Mouse (Mus musculus): ENCODE measurements around the gene Isg15. TPM values are rescaled to one million over a fixed set of nuclear protein-coding genes. Genes with fewer than 3 reads are reported as not detected.

Gene Isg15
- polyA plus RNA-seq, 1 experiment from 2014 or later: 0.38 TPM

DNA sequence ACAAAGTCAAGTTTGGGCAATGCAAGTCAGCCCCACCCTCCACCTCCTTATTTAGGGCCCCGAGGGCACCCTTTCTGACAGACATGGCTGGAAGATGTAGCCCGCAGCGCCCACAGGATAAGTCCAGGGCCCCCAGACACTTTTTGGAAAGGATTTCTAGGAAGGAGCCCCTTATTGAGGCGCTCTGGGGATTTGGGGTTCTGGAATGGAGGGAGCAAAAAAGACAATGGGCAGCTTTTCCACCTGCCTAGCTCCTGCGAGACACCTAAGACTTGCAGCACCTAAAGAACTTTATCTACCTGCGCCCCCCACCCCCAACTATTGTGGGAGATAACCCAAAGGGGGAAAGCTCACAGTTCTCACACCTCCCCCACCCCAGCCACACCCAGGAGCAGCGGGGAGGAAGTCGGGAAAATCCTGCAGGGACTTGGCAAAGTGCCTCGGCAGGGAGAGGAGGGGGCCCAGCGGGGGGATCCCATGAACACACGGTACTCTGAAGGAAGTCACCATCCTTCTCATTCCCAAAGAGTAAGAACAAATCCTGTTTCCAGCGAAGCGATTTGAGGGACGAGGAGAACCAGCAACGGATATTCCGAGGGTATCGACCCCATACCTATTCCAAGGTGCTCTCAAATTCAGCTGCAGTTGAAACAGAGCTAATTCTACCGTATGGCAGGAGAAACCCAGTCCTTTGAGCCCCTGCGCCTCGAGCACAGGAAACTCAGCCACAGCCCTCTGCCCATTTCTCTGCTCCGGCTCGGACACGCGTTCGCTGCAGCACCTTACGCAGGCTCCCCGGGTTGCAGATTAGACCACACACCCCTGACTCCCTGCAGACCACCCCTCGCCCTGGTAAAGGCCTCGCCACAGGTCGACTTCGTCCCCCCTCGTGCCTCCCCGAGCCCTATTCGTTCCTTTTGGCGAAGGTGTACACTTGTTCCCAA, 4.4 kb downstream of the Isg15 start:
- Histone ChIP-seq H3K9me3 (no peaks in the 10 kb centered on the region), H3K4me1 (peaks cover 69% of the 10 kb centered on the region), H3K27me3 (ENCODE audit: poor library complexity, severe bottlenecking) (no peaks in the 10 kb centered on the region), H3K36me3 (replicated peaks) (peaks cover 43% of the 10 kb centered on the region), H3K27ac (peak overlapping the region; percentile 96), H3K4me3 (peak overlapping the region; percentile 92)
- DNase-seq (ENCODE audit: extremely low spot score, low spot score): peak; percentile 40
- 4% methylated on average over 35 of the region's 35 CpGs for WGBS

DNA sequence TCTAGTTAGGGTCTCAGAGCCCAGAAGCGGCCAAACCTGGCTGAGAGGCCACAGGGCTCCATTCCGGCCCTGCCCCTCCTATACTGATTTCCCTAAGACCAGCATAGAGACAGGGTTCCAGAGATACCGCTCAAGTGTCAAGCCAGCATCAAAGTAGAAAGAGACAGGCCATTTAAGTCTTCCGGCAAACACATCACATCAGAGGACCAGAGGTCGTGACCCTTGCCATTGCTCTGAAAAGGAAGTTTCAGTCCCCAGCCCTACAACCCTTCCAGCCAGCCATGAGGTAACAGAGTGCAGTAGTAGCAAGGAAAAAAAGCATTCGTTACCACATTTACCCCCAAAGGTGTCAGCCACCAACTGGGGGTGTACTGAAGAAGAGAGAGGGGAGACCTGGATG, 6.3 kb downstream of the Isg15 start:
- Histone ChIP-seq H3K4me1 (peaks cover 88% of the 10 kb centered on the region), H3K4me3 (peak overlapping the region; percentile 92; the same call in 1 of the 2 replicates), H3K27me3 (ENCODE audit: poor library complexity, severe bottlenecking) (no peaks in the 10 kb centered on the region), H3K9me3 (no peaks in the 10 kb centered on the region), H3K27ac (0 out of 2 replicates have a peak overlapping the region, but pooled peaks have one; percentile 40), H3K36me3 (replicated peaks) (peaks cover 61% of the 10 kb centered on the region)
- DNase-seq (ENCODE audit: extremely low spot score, low spot score): no peak
- WGBS: 29% methylated on average over 6 of the region's 6 CpGs

- Histone ChIP-seq H3K36me3 (replicated peaks) (peaks cover 61% of the 10 kb centered on the region), H3K9me3 (no peaks in the 10 kb centered on the region), H3K27ac (0 out of 2 replicates have a peak overlapping the region, but pooled peaks have one; percentile 56), H3K4me1 (peaks cover 92% of the 10 kb centered on the region), H3K4me3 (peak overlapping the region; percentile 92; the same call in 1 of the 2 replicates), H3K27me3 (ENCODE audit: poor library complexity, severe bottlenecking) (no peaks in the 10 kb centered on the region)
- no peak for DNase-seq (ENCODE audit: extremely low spot score, low spot score)
- 71% methylated on average over 5 of the region's 5 CpGs for WGBS
Observed at GRCm38 (mm10) chr4:156193906-156194305, 6.7 kb downstream of the Isg15 start.

DNA sequence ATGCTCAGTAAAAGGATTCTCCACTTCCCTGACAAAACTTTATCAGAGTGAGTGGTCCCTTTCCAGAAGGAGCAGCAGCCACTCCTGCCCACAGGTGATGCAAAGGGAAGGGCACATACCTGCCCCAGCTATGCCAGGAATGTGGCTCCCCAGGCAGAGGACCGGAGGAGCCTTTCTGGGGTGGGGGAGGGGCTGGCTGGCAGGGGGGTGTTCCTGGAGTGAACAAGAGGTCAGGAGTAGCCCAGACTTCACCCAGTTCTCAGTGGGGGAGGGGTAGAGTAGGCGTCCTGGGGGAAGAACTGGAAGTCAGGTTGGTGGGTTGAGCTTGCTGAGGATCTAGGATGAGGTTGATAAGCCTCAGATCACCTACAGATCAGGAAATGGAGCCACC, 7.4 kb downstream of the Isg15 start:
- no peak for DNase-seq (ENCODE audit: extremely low spot score, low spot score)
- 22% methylated on average over 2 of the region's 2 CpGs for WGBS
- Histone ChIP-seq H3K36me3 (replicated peaks) (peaks cover 61% of the 10 kb centered on the region), H3K9me3 (no peaks in the 10 kb centered on the region), H3K27ac (peak overlapping the region; percentile 56; the same call in 1 of the 2 replicates), H3K27me3 (ENCODE audit: poor library complexity, severe bottlenecking) (no peaks in the 10 kb centered on the region), H3K4me1 (peaks cover 93% of the 10 kb centered on the region), H3K4me3 (peak overlapping the region; percentile 92)

- Histone ChIP-seq H3K4me3 (peak overlapping the region; percentile 92), H3K36me3 (replicated peaks) (peaks cover 66% of the 10 kb centered on the region), H3K9me3 (no peaks in the 10 kb centered on the region), H3K27me3 (ENCODE audit: poor library complexity, severe bottlenecking) (no peaks in the 10 kb centered on the region), H3K27ac (peak overlapping the region; percentile 56), H3K4me1 (peaks cover 93% of the 10 kb centered on the region)
- DNase-seq (ENCODE audit: extremely low spot score, low spot score): no peak
- WGBS: 59% methylated on average over 8 of the region's 8 CpGs
Observed at GRCm38 (mm10) chr4:156192421-156193199, 8.0 kb downstream of the Isg15 start.

DNA sequence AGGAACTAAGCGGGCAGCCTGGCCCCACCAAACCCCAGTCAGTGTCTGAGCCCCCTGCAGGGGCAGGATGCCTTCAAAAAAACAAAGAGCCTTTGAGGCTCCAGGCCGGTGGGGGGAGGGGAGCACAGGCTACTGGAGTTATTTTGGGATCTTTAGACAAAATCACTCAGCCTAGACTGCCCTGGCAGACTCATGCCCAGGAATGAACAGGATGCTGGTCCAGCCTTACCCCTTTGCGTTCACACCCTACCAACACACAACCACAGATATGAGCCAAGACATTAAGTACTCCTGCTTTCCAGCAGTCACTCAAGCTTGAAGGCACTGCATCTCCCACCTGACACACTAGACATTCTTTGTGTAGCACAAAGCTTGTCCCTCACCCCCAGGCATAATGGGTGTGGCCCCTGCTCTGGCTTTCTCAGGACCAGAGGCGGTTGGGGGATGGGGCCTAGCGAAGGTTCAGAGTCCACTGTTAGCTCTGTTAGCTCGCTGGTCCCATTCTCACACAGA, 11.8 kb downstream of the Isg15 start:
- Histone ChIP-seq H3K9me3 (no peaks in the 10 kb centered on the region), H3K4me1 (peaks cover 99% of the 10 kb centered on the region), H3K27ac (peak overlapping the region; percentile 89), H3K36me3 (replicated peaks) (peaks cover 82% of the 10 kb centered on the region), H3K4me3 (peak overlapping the region; percentile 52), H3K27me3 (ENCODE audit: poor library complexity, severe bottlenecking) (no peaks in the 10 kb centered on the region)
- DNase-seq (ENCODE audit: extremely low spot score, low spot score): peak; percentile 72
- WGBS: 1% methylated on average over 6 of the region's 6 CpGs

DNA sequence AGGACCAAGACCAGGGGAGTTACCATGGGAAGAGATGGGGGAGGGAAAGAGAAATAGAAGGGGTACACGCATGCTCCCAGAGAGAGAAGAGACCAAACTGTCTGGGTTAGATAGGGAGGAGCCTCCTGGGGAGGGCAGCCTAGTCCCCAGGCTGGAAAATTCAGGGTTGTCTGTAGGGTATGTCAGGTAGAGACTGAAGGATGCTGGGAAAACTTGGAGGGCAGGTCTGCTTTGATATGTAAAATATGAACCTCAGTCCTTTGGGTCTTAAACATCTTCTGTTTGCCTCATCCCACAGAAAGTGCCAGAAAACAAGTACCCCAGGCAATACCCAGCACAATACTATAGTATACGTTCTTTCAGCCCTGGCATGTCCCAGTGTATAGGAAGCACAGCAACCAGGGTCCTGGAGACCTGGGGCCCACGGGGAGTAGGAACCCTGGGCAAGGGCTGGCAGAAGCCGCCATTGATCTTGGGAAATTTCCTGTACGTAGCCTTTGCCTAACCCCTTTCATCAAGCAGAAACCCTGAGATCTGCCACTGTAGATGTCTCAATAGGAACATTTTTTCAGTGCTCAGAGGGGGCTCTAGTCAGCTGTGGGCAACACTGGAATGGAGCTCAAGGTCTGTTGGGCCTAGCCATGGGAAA, 12.3 kb downstream of the Isg15 start:
- H3K4me1 ChIP-seq: peaks cover 99% of the 10 kb centered on the region
- H3K9me3 ChIP-seq: no peaks in the 10 kb centered on the region
- peak overlapping the region; percentile 52 for H3K4me3 ChIP-seq
- peaks cover 82% of the 10 kb centered on the region for H3K36me3 ChIP-seq (replicated peaks)
- peak overlapping the region; percentile 89 for H3K27ac ChIP-seq
- H3K27me3 ChIP-seq (ENCODE audit: poor library complexity, severe bottlenecking): no peaks in the 10 kb centered on the region
- WGBS: 41% methylated on average over 5 of the region's 5 CpGs
- no peak for DNase-seq (ENCODE audit: extremely low spot score, low spot score)

GRCm38 (mm10) chr4:156185950-156186850, 14.4 kb downstream of the Isg15 start:
- H3K36me3 ChIP-seq (replicated peaks): peaks cover 82% of the 10 kb centered on the region
- H3K9me3 ChIP-seq: no peaks in the 10 kb centered on the region
- H3K27ac ChIP-seq: peak overlapping the region; percentile 89
- H3K27me3 ChIP-seq (ENCODE audit: poor library complexity, severe bottlenecking): no peaks in the 10 kb centered on the region
- H3K4me1 ChIP-seq: peaks cover 79% of the 10 kb centered on the region
- H3K4me3 ChIP-seq: peak overlapping the region; percentile 52
- 4% methylated on average over 31 of the region's 31 CpGs for WGBS
- DNase-seq (ENCODE audit: extremely low spot score, low spot score): peak; percentile 74

DNA sequence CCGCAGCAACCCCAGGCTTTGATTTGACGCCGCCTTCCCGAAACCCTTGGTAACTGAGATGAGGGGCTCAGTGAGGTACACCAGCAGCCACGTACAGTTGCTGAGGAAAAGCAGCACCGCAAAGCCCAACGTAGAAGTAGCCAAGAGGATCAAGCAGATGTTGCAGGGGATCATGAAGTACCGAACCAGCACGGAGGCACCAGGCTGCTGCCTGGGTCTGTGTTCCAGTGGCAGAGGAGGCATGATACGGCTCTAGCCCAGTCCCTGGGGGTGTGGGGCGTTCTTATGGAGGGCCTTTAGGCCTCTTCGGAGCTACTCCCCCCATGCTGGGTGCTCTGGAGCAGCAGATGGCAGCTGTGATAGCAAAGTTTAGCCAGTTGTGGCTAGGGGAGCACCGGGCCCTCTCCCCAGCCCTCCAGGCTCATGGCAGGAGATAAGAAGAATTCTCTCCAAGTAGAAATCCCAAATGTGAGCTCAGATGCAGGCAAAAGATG, 15.1 kb downstream of the Isg15 start:
- 69% methylated on average over 13 of the region's 13 CpGs for WGBS
- H3K36me3 ChIP-seq (replicated peaks): peaks cover 82% of the 10 kb centered on the region
- no peaks in the 10 kb centered on the region for H3K9me3 ChIP-seq
- no peak for DNase-seq (ENCODE audit: extremely low spot score, low spot score)
- H3K4me3 ChIP-seq: peak overlapping the region; percentile 52
- no peaks in the 10 kb centered on the region for H3K27me3 ChIP-seq (ENCODE audit: poor library complexity, severe bottlenecking)
- peaks cover 72% of the 10 kb centered on the region for H3K4me1 ChIP-seq
- peak overlapping the region; percentile 89 for H3K27ac ChIP-seq

DNA sequence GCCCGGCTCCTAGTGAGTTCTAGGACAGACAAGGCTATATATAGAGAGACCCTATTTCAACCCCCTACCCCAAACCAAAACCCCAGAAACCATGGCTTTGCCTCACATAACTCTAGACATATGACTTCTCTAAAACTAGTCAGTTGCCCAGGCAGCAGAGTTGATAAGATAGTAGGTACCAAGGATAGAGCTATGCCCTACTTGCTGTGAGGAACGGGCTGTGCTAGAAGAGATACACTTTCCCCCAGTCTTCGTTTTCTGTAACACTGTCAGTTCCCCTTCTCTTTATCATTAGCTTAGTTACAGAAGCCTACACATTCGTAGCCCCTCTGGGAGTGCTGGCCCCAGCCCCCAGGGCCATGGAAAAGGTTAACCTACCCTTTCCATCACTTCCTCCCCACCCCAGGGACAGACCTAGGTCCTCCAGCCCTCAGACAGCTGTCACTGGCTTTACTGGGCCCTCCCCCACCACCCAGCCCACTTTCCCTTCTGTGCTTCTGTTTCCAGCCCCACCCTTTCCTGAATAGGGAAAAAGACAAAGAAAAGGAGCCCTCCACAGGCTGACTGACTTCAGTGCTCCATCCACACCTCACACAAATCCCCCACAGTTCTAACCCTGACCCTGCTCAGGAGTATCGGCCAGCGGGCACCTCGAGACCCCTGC, 16.2 kb downstream of the Isg15 start:
- Histone ChIP-seq H3K36me3 (replicated peaks) (peaks cover 82% of the 10 kb centered on the region), H3K27ac (peak overlapping the region; percentile 89), H3K4me3 (peak overlapping the region; percentile 52; the same call in 1 of the 2 replicates), H3K27me3 (ENCODE audit: poor library complexity, severe bottlenecking) (no peaks in the 10 kb centered on the region), H3K9me3 (no peaks in the 10 kb centered on the region), H3K4me1 (peaks cover 62% of the 10 kb centered on the region)
- DNase-seq (ENCODE audit: extremely low spot score, low spot score): no peak
- WGBS: 84% methylated on average over 7 of the region's 7 CpGs

GRCm38 (mm10) chr4:156183747-156184146, 16.9 kb downstream of the Isg15 start:
- Histone ChIP-seq H3K36me3 (replicated peaks) (peaks cover 89% of the 10 kb centered on the region), H3K4me1 (peaks cover 55% of the 10 kb centered on the region), H3K9me3 (no peaks in the 10 kb centered on the region), H3K27me3 (ENCODE audit: poor library complexity, severe bottlenecking) (no peaks in the 10 kb centered on the region), H3K4me3 (peak overlapping the region; percentile 14; the same call in 1 of the 2 replicates), H3K27ac (no peak overlapping the region)
- DNase-seq (ENCODE audit: extremely low spot score, low spot score): no peak
- WGBS: 90% methylated on average over 5 of the region's 5 CpGs

Data from forebrain, embryonic 10.5 days (tissue).